Mouse (Mus musculus) layer of hippocampus, adult 9-10 months (tissue): ENCODE data around the gene Btg3.

Source experiments
- DNase-seq: peaks from one replicate; pipeline ENCODE4 v3.0.0; 2022; ENCODE audit warnings: low spot score

Gene Btg3

GRCm38 (mm10) chr16:78346662-78347327 lies 30.2 kb downstream of the Btg3 start:
- no peak for DNase-seq

DNA sequence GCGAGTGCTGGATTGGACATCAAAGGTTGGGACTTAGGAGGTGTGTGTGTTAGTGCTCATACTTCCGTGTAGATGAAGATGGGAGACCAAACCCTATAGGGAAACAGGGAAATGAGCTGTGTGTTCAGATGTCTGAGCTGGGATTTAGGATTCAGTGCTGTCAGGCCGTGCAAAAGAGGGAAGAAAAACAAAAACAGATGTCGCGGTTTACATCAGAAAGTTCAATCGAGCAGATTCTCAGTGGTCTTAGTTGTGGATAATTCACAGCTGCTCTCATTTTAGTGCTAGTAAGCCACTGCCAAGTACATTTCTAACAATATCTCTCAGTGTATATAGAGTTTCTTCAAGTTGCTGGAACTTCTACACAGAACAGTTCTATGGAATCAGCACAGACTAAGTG lies 33.2 kb downstream of the Btg3 start:
- no peak for DNase-seq

- no peak for DNase-seq
Measured at GRCm38 (mm10) chr16:78342767-78343166, 34.2 kb downstream of the Btg3 start.

DNA sequence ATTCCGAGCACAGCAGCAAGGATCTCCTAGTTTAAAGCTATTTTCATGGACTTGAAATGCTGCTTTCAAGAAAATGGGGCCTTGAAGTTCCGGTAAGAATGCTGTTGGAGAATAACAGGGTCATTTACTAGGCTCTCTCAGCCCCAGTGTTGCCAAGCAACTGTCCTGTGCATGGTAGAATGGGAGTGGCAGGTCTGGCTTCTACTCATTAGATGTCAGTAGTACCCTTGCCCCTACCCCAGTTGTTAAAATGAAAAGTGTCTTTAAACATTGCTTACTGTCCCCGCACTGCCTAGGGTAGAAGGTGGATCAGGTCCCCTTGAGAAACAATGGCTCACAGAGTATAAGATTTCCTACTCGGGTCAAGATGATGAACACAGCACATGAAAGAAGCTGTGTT lies 35.6 kb downstream of the Btg3 start:
- DNase-seq: no peak

- no peak for DNase-seq
Measured at GRCm38 (mm10) chr16:78337226-78337625, 39.8 kb downstream of the Btg3 start.

GRCm38 (mm10) chr16:78327999-78328398 lies 49.0 kb downstream of the Btg3 start:
- no peak for DNase-seq

- no peak for DNase-seq
Measured at GRCm38 (mm10) chr16:78327562-78327961, 49.4 kb downstream of the Btg3 start.

- DNase-seq: no peak
Measured at GRCm38 (mm10) chr16:78325972-78326848, 50.8 kb downstream of the Btg3 start.

GRCm38 (mm10) chr16:78322140-78322539 lies 54.9 kb downstream of the Btg3 start:
- DNase-seq: no peak

DNA sequence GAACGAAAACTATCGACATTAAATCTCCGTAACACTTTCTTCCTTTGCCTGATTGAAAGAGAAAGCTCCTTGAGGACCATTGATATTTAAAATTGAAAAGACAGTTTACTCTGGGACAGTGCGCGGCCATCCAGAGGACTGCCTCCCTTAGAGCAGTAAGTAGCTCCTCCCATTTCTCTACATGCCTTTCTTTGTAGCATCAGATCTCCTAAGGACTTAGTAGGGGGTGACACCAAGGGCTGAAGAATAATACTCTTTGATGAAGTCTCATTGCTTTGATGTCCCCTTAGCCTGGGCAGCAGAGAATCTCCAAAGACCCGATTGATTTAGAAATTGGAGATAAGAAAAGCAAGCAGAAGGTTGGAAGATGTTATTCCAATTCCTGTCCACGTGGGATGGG lies 55.4 kb downstream of the Btg3 start:
- no peak for DNase-seq

DNA sequence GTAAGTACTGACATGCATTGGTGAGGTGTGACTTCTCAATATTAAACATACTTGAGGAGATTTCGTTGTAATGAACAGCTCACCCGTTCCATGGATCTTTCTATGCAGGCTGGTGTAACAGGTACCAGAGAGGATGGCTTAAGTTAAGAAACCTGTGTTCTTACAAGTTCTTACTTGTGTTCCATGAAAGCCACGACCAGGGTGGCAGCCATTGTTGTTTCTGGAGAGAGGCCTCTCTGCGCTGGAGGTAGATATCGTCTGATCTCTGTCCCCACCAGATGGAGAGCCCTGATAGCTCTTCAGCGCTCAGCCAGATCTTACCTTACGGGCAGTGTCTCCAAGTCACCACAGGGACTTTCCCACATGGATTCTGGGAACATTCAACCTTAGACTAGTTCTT lies 57.3 kb downstream of the Btg3 start:
- no peak for DNase-seq

DNA sequence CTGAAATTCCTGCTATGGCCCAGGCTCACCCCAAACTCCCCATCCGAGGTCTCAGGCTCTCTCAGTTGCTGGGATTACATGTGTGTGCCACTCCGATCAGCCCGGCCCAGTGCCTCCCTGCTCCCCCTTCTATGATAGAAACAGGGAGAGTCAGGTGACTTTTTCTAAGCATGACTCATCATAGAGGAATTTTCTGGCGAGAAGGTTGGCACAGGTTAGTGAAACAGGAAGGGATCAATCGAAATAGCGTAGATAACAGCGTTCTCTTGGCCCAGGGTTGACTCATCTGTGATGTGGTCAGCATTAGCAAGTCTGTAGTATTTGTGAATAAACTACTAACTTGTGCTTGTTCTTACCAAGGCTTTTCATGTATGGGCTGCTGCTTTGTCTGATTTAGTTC lies 59.0 kb downstream of the Btg3 start:
- DNase-seq: no peak

- no peak for DNase-seq
Measured at GRCm38 (mm10) chr16:78316849-78317248, 60.1 kb downstream of the Btg3 start.

GRCm38 (mm10) chr16:78314026-78314425 lies 63.0 kb downstream of the Btg3 start:
- DNase-seq: no peak

DNA sequence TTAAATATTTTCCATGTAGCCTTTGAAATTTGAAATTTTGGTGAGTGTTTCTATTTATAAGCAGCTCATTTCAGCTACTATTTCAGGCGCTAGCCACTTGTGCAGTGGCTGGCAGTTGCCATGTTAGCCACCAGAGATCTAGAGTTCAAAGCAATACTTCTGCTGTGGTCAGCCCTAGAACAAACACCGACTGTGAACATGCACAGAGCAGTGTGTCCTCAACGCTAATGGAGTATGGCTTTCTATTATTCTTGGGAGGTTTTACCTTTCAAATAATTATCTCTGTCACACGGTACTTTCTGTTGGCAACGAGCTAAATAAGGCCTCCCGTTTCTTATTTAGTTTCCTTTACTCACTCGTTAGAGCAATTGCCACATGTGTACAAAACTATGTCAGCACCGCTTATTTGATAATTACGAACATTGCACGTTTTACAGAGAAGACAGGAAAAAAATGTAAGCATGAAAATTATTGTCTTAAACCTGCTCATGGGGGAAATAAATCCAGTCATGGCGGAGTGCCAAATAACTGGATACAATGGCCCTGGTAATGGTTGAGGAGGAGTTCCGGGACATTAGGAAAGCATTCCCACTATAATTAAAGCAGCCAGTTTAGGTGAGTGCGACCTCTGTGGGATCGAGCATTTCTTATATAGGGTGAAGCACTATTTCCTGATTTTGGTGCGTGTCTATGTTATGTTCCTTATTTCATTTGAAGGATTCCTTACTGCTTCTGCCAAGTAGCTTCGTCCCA lies 63.7 kb downstream of the Btg3 start:
- DNase-seq: no peak

DNA sequence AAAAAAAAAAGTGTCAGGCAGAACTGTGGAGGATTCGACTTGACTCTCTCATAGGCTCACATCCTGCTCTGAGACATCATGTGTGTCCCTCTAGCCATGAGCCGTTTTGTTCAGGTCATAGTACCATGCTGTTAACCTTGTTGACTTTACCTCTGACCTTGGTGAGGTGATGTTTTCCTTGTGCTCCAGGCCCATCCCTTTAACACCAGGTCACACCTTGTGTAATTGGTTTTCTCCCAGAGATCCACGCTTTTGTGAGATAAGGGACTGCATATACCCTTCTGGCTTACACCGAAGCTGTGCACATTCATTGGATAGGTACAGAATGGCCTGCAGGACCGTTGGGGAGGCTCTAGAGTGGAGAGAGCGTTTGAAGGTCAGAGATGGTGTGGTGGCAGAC lies 67.7 kb downstream of the Btg3 start:
- DNase-seq: no peak

GRCm38 (mm10) chr16:78307476-78308192 lies 69.4 kb downstream of the Btg3 start:
- no peak for DNase-seq

- DNase-seq: no peak
Measured at GRCm38 (mm10) chr16:78306606-78307005, 70.4 kb downstream of the Btg3 start.

GRCm38 (mm10) chr16:78305606-78306100 lies 71.3 kb downstream of the Btg3 start:
- no peak for DNase-seq

GRCm38 (mm10) chr16:78302678-78303050 lies 74.3 kb downstream of the Btg3 start:
- DNase-seq: no peak

- no peak for DNase-seq
Measured at GRCm38 (mm10) chr16:78301831-78302677, 74.9 kb downstream of the Btg3 start.
